Mouse (Mus musculus) heart, postnatal 0 days (tissue): ENCODE measurements around the gene Trp63.

Experiments used
- CTCF ChIP-seq: IDR thresholded peaks from 2 replicates; pipeline ENCODE4 v1.5.1; 2016; ENCODE audit warnings: antibody characterized with exemption, control low read depth, low read depth
- EP300 ChIP-seq: IDR thresholded peaks from 2 replicates; pipeline ENCODE4 v1.6.1; 2016; ENCODE audit warnings: antibody characterized with exemption, low read depth

DNA sequence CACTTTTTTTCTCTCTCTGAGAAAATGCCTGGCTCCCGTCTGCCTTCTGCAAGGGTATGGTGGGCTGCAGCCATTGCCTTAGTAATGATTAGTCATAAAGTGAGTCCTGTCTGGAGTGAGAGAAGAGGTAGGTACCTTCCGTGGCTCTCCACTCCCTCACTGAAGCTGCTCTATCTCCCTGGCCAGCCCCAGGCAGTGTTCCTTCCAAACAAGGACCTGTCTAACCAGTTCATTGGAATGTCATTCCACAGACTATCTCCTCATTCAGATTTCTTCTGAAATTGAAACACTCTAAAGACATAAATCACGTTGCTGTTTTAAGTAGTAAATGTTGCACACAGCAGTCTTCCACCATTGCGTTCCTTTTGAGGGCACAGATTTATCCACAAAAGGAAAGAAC lies 96.4 kb downstream of the Trp63 start:
- TF ChIP-seq CTCF (no peak), EP300 (no peak)
